Mouse (Mus musculus) lung, postnatal 10 days (tissue): ENCODE data around the gene Clk3.
A peak's percentile ranks its signal among the peaks of the same experiment; 100 is the strongest.
"Not testable (repeated sequence)": the region's sequence is repeated elsewhere in the genome, so short reads cannot be mapped to it uniquely, and the experiment has no call there.

ENCODE experiments used
- DNase-seq: peaks from one replicate; pipeline ENCODE4 v3.0.0; 2021

Gene Clk3

GRCm38 (mm10) chr9:57722371-57722770 lies 43.3 kb downstream of the Clk3 start:
- DNase-seq = no peak

- DNase-seq = peak; percentile 42
Measured at GRCm38 (mm10) chr9:57720736-57721135, 44.9 kb downstream of the Clk3 start.

GRCm38 (mm10) chr9:57718408-57718807 lies 47.3 kb downstream of the Clk3 start:
- DNase-seq = no peak

- no peak for DNase-seq
Measured at GRCm38 (mm10) chr9:57712194-57712593, 53.5 kb downstream of the Clk3 start.

GRCm38 (mm10) chr9:57710214-57710613 lies 55.4 kb downstream of the Clk3 start:
- DNase-seq = not testable (repeated sequence)

GRCm38 (mm10) chr9:57708720-57709274 lies 56.9 kb downstream of the Clk3 start:
- peak; percentile 57 for DNase-seq

- peak; percentile 97 for DNase-seq
Measured at GRCm38 (mm10) chr9:57708068-57708719, 57.5 kb downstream of the Clk3 start, which contains the start of gene Edc3. TSS of gene Edc3 (plus strand) at chr9:57708540.

- no peak for DNase-seq
Measured at GRCm38 (mm10) chr9:57706496-57706895, 59.2 kb downstream of the Clk3 start.
